Mouse (Mus musculus) urinary bladder, adult 2 months (tissue): Measurements from ENCODE around the gene Serpinh1. TPM values are rescaled to one million over a fixed set of nuclear protein-coding genes. Genes with fewer than 3 reads are reported as not detected.

Experiments
- DNase-seq: peaks from one replicate; pipeline ENCODE4 v3.0.0; 2022; ENCODE audit warnings: low spot score
- polyA plus RNA-seq: library from polyadenylated mRNA; depleted of rRNA; stranded (reverse); fragments of >200 nt; gene quantifications from 2 replicates; pipeline ENCODE4 v1.2.3, GENCODE M21; 2012; rRNA removed

The Serpinh1 gene
- polyA plus RNA-seq, 1 experiment, result 473 TPM

- DNase-seq, result no peak
These were observed 26.9 kb downstream of the Serpinh1 start for GRCm38 (mm10) chr7:99326128-99326527.

GRCm38 (mm10) chr7:99324810-99325209 lies 28.2 kb downstream of the Serpinh1 start:
- DNase-seq, result no peak

- no peak for DNase-seq
These were observed 29.7 kb downstream of the Serpinh1 start for GRCm38 (mm10) chr7:99323321-99323700.

- DNase-seq, result no peak
These were observed 30.2 kb downstream of the Serpinh1 start for GRCm38 (mm10) chr7:99322691-99323320.

- DNase-seq, result no peak
These were observed 32.5 kb downstream of the Serpinh1 start for GRCm38 (mm10) chr7:99320524-99320923.

GRCm38 (mm10) chr7:99317475-99317874 lies 35.6 kb downstream of the Serpinh1 start:
- DNase-seq, result no peak

GRCm38 (mm10) chr7:99316207-99316606 lies 36.8 kb downstream of the Serpinh1 start:
- no peak for DNase-seq

- DNase-seq, result no peak
These were observed 38.5 kb downstream of the Serpinh1 start for GRCm38 (mm10) chr7:99314565-99314964.

GRCm38 (mm10) chr7:99313253-99313652 lies 39.8 kb downstream of the Serpinh1 start:
- DNase-seq, result no peak

- no peak for DNase-seq
These were observed 40.3 kb downstream of the Serpinh1 start for GRCm38 (mm10) chr7:99312671-99313143.

- DNase-seq, result no peak
These were observed 41.0 kb downstream of the Serpinh1 start for GRCm38 (mm10) chr7:99312058-99312457.

GRCm38 (mm10) chr7:99311433-99311832 lies 41.6 kb downstream of the Serpinh1 start:
- no peak for DNase-seq

GRCm38 (mm10) chr7:99306640-99307039 lies 46.4 kb downstream of the Serpinh1 start:
- no peak for DNase-seq

- DNase-seq, result no peak
These were observed 47.4 kb downstream of the Serpinh1 start for GRCm38 (mm10) chr7:99305688-99306087.

- peak; percentile 47 for DNase-seq
These were observed 48.1 kb downstream of the Serpinh1 start for GRCm38 (mm10) chr7:99304949-99305372.

- DNase-seq, result no peak
These were observed 49.0 kb downstream of the Serpinh1 start for GRCm38 (mm10) chr7:99304029-99304428.

GRCm38 (mm10) chr7:99300650-99301175 lies 52.3 kb downstream of the Serpinh1 start:
- DNase-seq, result no peak

Other genes starting within 250 kb of the Serpinh1 start
- gene Uvrag, start 212.1 kb downstream of the Serpinh1 start, polyA plus RNA-seq, result 19.4 and 21.5 TPM in 2 replicates
- 82.3 and 95.8 TPM in 2 replicates for gene Dgat2, start 170.5 kb downstream of the Serpinh1 start, polyA plus RNA-seq
- 1.0 and 1.3 TPM in 2 replicates for gene Mogat2, start 114.6 kb downstream of the Serpinh1 start, polyA plus RNA-seq
- 13.1 and 16.0 TPM in 2 replicates for gene Map6, start 85.8 kb downstream of the Serpinh1 start, polyA plus RNA-seq
- 15.8 and 20.9 TPM in 2 replicates for gene Gdpd5, start 28.2 kb upstream of the Serpinh1 start, polyA plus RNA-seq
- 0.81 and 1.5 TPM in 2 replicates for gene Klhl35, start 112.8 kb upstream of the Serpinh1 start, polyA plus RNA-seq
- gene Rps3, start 130.5 kb upstream of the Serpinh1 start, polyA plus RNA-seq, result 1,354 and 1,732 TPM in 2 replicates
- 45.4 and 60.4 TPM in 2 replicates for gene Arrb1, start 182.2 kb upstream of the Serpinh1 start, polyA plus RNA-seq